Mouse (Mus musculus): ENCODE measurements around the gene Zan.

- TF ChIP-seq E2F4 (IDR thresholded peaks at IDR 0.05; ENCODE audit: borderline replicate concordance, low read depth, low read length) (no peak), CTCF (IDR thresholded peaks at IDR 0.05 in 2 of 3, conservative IDR thresholded peaks at IDR 0.05 in 1 of 3; ENCODE audit: control insufficient read depth in 1 of 3, insufficient read depth in 1 of 3, low read depth in 2 of 3, low read length in 3 of 3, poor library complexity in 1 of 3, severe bottlenecking in 1 of 3) (no peak), POLR2AphosphoS5 (IDR thresholded peaks at IDR 0.05; ENCODE audit: borderline replicate concordance, low read depth, low read length) (no peak)
Observed at GRCm38 (mm10) chr5:137383441-137383840, 93.4 kb downstream of the Zan start.
